Mouse (Mus musculus) hindbrain, embryonic 15.5 days (tissue): ENCODE data around the gene Gm17334. TPM values are rescaled to one million over a fixed set of nuclear protein-coding genes. Genes with fewer than 3 reads are reported as not detected.

Experiments used
- ATAC-seq: fragments of 200-750 bp; cut with Nextera tagmentation; 2 replicates; pipeline ENCODE4 v1.8.0; 2017; ENCODE audit warnings: low read depth, moderate number of reproducible peaks, moderate TSS enrichment; ENCODE audit not compliant: low FRiP score
- H3K27ac ChIP-seq: fragments of 300-500 bp; sonication (generic); replicated peaks from 2 replicates; pipeline ENCODE4 v1.5.1; 2015; ENCODE audit warnings: mild to moderate bottlenecking, inconsistent platforms
- H3K27me3 ChIP-seq: fragments of 300-500 bp; sonication (generic); 2 replicates; pipeline ENCODE4 v1.6.1; 2015; ENCODE audit warnings: control low read depth, inconsistent platforms
- H3K36me3 ChIP-seq: fragments of 300-500 bp; sonication (generic); 2 replicates; pipeline ENCODE4 v1.6.1; 2015; ENCODE audit warnings: control low read depth, inconsistent platforms
- H3K4me1 ChIP-seq: fragments of 300-500 bp; sonication (generic); replicated peaks from 2 replicates; pipeline ENCODE4 v1.6.1; 2015; ENCODE audit warnings: control low read depth, inconsistent platforms
- H3K4me2 ChIP-seq: fragments of 300-500 bp; sonication (generic); 2 replicates; pipeline ENCODE4 v1.6.1; 2015; ENCODE audit warnings: moderate library complexity, mild to moderate bottlenecking, inconsistent platforms
- H3K4me3 ChIP-seq: fragments of 300-500 bp; sonication (generic); 2 replicates; pipeline ENCODE4 v1.5.1; 2015; ENCODE audit warnings: mild to moderate bottlenecking, inconsistent platforms
- H3K9ac ChIP-seq: fragments of 300-500 bp; sonication (generic); 2 replicates; pipeline ENCODE4 v1.6.1; 2015; ENCODE audit warnings: inconsistent platforms
- H3K9me3 ChIP-seq: fragments of 300-500 bp; sonication (generic); 2 replicates; pipeline ENCODE4 v1.6.1; 2016; ENCODE audit warnings: control low read depth, inconsistent platforms
- WGBS: fragments of 180-500 bp; shearing (Covaris S2); methylation state at CpG from one replicate; pipeline ENCODE4 v1.1.7; 2015; 5-methylcytosine and 5-hydroxymethylcytosine counted together
- microRNA-seq: library from miRNA; unstranded; fragments of <30 nt; microRNA quantifications from one replicate; pipeline ENCODE4, GENCODE M21; 2016
- polyA plus RNA-seq: library from polyadenylated mRNA; unstranded; fragments of >200 nt; fragmentation: Nextera tagmentation; extraction: Ambion mirVana; gene quantifications from 2 replicates; pipeline ENCODE4 v1.2.1, GENCODE M21; 2015

The Gm17334 gene
- polyA plus RNA-seq, 1 experiment from 2014 or later: not detected

DNA sequence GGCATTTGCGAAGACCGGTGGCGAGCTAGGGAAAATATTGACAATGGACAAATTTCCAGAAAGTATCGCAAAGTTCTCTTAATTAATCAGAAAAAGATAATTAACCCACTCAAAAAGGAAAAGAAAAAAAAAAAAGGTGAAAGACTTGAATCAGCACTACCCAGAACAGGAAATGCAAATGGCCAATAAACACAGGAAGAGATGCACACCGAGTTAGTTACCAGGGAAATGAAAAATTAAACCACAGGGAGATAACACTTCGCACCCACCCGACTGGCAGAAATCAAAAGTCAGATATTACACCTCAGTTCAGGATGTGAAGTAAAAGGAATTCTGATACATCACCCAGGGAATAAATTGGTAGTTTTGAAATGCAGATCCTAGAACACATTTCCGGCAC lies 40.7 kb downstream of the Gm17334 start:
- Histone ChIP-seq H3K36me3 (no peaks in the 10 kb centered on the region), H3K27me3 (no peaks in the 10 kb centered on the region), H3K9me3 (no peaks in the 10 kb centered on the region), H3K4me1 (no peaks in the 10 kb centered on the region), H3K27ac (no peak overlapping the region), H3K9ac (no peak overlapping the region), H3K4me3 (no peak overlapping the region), H3K4me2 (no peak overlapping the region)
- no peak for ATAC-seq
- 95% methylated on average over 8 of the region's 8 CpGs for WGBS

DNA sequence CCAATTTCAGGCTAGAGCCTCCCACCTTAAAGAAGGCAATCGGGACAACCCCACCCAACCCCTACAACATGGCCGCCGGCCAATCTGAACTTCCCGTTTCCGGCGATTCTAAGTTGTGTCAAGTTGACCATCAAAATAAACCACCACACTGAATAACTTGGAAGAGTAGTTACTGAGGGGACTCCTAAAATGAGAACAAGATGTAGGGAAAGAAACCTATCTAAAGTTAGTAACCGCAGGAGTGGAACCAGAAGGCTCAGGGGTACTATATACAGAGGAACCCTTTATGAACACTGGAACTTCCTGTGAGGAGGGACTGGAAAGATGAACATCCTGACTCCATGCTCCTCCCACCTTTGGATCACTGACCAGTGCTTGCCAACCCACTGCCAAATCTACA lies 41.5 kb downstream of the Gm17334 start:
- H3K4me3 ChIP-seq: no peak overlapping the region
- no peaks in the 10 kb centered on the region for H3K4me1 ChIP-seq
- H3K36me3 ChIP-seq: no peaks in the 10 kb centered on the region
- WGBS: 98% methylated on average over 7 of the region's 7 CpGs
- H3K9me3 ChIP-seq: no peaks in the 10 kb centered on the region
- no peak overlapping the region for H3K4me2 ChIP-seq
- H3K27me3 ChIP-seq: no peaks in the 10 kb centered on the region
- no peak for ATAC-seq
- no peak overlapping the region for H3K27ac ChIP-seq
- no peak overlapping the region for H3K9ac ChIP-seq

Small RNA genes lying within 50 kb of the gene (microRNA-seq; reads per million reads assigned to microRNA genes)
- gene Mir7671: not detected

Other genes with a start within 250 kb of the Gm17334 start
- gene Kif3a, start 205.8 kb downstream of the Gm17334 start, polyA plus RNA-seq: 318 and 324 TPM in 2 replicates
- gene Il4, start 154.5 kb downstream of the Gm17334 start, polyA plus RNA-seq: 3.6 and 5.8 TPM in 2 replicates
- not detected in 2 replicates for gene Il13, start 138.5 kb downstream of the Gm17334 start, polyA plus RNA-seq
- gene Rad50, start 65.9 kb downstream of the Gm17334 start, polyA plus RNA-seq: 12.2 and 12.3 TPM in 2 replicates
- gene Il5, start 52.4 kb downstream of the Gm17334 start, polyA plus RNA-seq: not detected in 2 replicates
- gene Irf1, start 3.2 kb downstream of the Gm17334 start, polyA plus RNA-seq: 3.7 and 4.8 TPM in 2 replicates
- 0.35 TPM in 1 of 2 replicates, not detected in the other for gene Gm12216, start 86.1 kb upstream of the Gm17334 start, polyA plus RNA-seq
- gene Slc22a5, start 118.5 kb upstream of the Gm17334 start, polyA plus RNA-seq: 10.9 and 12.1 TPM in 2 replicates
- gene Slc22a21, start 207.1 kb upstream of the Gm17334 start, polyA plus RNA-seq: 3.1 and 3.7 TPM in 2 replicates